Mouse (Mus musculus) thymus, postnatal 36 days (tissue): Measurements from ENCODE around the gene Ccdc130.

ENCODE experiments used
- DNase-seq, 2 experiments: peaks; one replicate each; pipeline ENCODE4 v3.0.0; 2022; ENCODE audit warnings: mixed read lengths in 2 of 2

The Ccdc130 gene

GRCm38 (mm10) chr8:84269950-84270773 lies at the start of gene Ccdc130:
Gene Ccdc130, minus strand, starts transcription at chr8:84270380.
- peak; percentile 99 to 100 for DNase-seq

GRCm38 (mm10) chr8:84308376-84308775 lies 38.2 kb upstream of the Ccdc130 start:
- DNase-seq, result no peak

- no peak for DNase-seq
Observed at GRCm38 (mm10) chr8:84303951-84304350, 33.8 kb upstream of the Ccdc130 start.

GRCm38 (mm10) chr8:84297029-84297785 lies 27.0 kb upstream of the Ccdc130 start:
- no peak for DNase-seq

- DNase-seq, result peak; percentile 37 to 39
Observed at GRCm38 (mm10) chr8:84291688-84292087, 21.5 kb upstream of the Ccdc130 start.

GRCm38 (mm10) chr8:84291086-84291485 lies 20.9 kb upstream of the Ccdc130 start:
- no peak for DNase-seq

- peak; percentile 15 to 16 for DNase-seq
Observed at GRCm38 (mm10) chr8:84288892-84289291, 18.7 kb upstream of the Ccdc130 start.

- DNase-seq, result peak; percentile 59 to 64
Observed at GRCm38 (mm10) chr8:84285665-84286064, 15.5 kb upstream of the Ccdc130 start.

GRCm38 (mm10) chr8:84284608-84285063 lies 14.5 kb upstream of the Ccdc130 start:
- DNase-seq, result no peak

- DNase-seq, result no peak
Observed at GRCm38 (mm10) chr8:84280777-84281176, 10.6 kb upstream of the Ccdc130 start.

- DNase-seq, result no peak
Observed at GRCm38 (mm10) chr8:84276447-84276846, 6.3 kb upstream of the Ccdc130 start.

GRCm38 (mm10) chr8:84273968-84274367 lies 3.8 kb upstream of the Ccdc130 start:
- DNase-seq, result no peak

GRCm38 (mm10) chr8:84272302-84272701 lies 2.1 kb upstream of the Ccdc130 start:
- no peak for DNase-seq

- no peak for DNase-seq
Observed at GRCm38 (mm10) chr8:84261098-84261497, 9.1 kb downstream of the Ccdc130 start.

- DNase-seq, result peak; percentile 76 to 80
Observed at GRCm38 (mm10) chr8:84256822-84257610, 13.2 kb downstream of the Ccdc130 start, which contains the start of gene Mri1. Gene Mri1, minus strand, starts transcription at chr8:84257326.

- no peak for DNase-seq
Observed at GRCm38 (mm10) chr8:84256458-84256821, 13.7 kb downstream of the Ccdc130 start.

- DNase-seq, result no peak
Observed at GRCm38 (mm10) chr8:84255858-84256257, 14.3 kb downstream of the Ccdc130 start.

GRCm38 (mm10) chr8:84249257-84250170 lies 20.7 kb downstream of the Ccdc130 start, which contains the start of gene D8Ertd738e:
Gene D8Ertd738e, minus strand, starts transcription at chr8:84249719.
- peak; percentile 84 to 87 for DNase-seq

GRCm38 (mm10) chr8:84241821-84242220 lies 28.4 kb downstream of the Ccdc130 start:
- DNase-seq, result no peak

GRCm38 (mm10) chr8:84241167-84241566 lies 29.0 kb downstream of the Ccdc130 start:
- no peak for DNase-seq

- DNase-seq, result no peak
Observed at GRCm38 (mm10) chr8:84237542-84238229, 32.5 kb downstream of the Ccdc130 start.
